Mouse (Mus musculus): ENCODE measurements at regions not wholly inside any gene's neighbourhood (a gene's known extent, or its start where the extent isn't known, plus 50 kb on each side); places are given as distances from the start of the nearest gene placed in this dataset.
A peak's percentile ranks its signal among the peaks of the same experiment; 100 is the strongest.

GRCm38 (mm10) chr17:45966736-45967135 lies 65.4 kb downstream of the Vegfa start:
- Histone ChIP-seq H3K4me3 (ENCODE audit: insufficient read depth, low read length) (no peak overlapping the region), H3K27ac (ENCODE audit: insufficient read depth, low read length) (no peak overlapping the region), H3K4me1 (ENCODE audit: control insufficient read depth, insufficient read depth, low read length) (no peaks in the 10 kb centered on the region)
- TF ChIP-seq CTCF (IDR thresholded peaks at IDR 0.05; ENCODE audit: extremely low read depth, insufficient read depth, low read length) (no peak), POLR2A (IDR thresholded peaks at IDR 0.05; ENCODE audit: extremely low read depth, insufficient read depth, low read length) (no peak)

- Histone ChIP-seq H3K4me3 (ENCODE audit: insufficient read depth, low read length) (no peak overlapping the region), H3K27ac (ENCODE audit: insufficient read depth, low read length) (no peak overlapping the region), H3K4me1 (ENCODE audit: control insufficient read depth, insufficient read depth, low read length) (no peaks in the 10 kb centered on the region)
- TF ChIP-seq POLR2A (IDR thresholded peaks at IDR 0.05; ENCODE audit: extremely low read depth, insufficient read depth, low read length) (no peak), CTCF (IDR thresholded peaks at IDR 0.05; ENCODE audit: extremely low read depth, insufficient read depth, low read length) (no peak)
Observed at GRCm38 (mm10) chr17:45964031-45964430, 68.1 kb downstream of the Vegfa start.

GRCm38 (mm10) chr17:45963332-45963731 lies 68.8 kb downstream of the Vegfa start:
- Histone ChIP-seq H3K4me1 (ENCODE audit: control insufficient read depth, insufficient read depth, low read length) (no peaks in the 10 kb centered on the region), H3K4me3 (ENCODE audit: insufficient read depth, low read length) (no peak overlapping the region), H3K27ac (ENCODE audit: insufficient read depth, low read length) (no peak overlapping the region)
- TF ChIP-seq POLR2A (IDR thresholded peaks at IDR 0.05; ENCODE audit: extremely low read depth, insufficient read depth, low read length) (no peak), CTCF (IDR thresholded peaks at IDR 0.05; ENCODE audit: extremely low read depth, insufficient read depth, low read length) (no peak)

- TF ChIP-seq CTCF (IDR thresholded peaks at IDR 0.05; ENCODE audit: extremely low read depth, insufficient read depth, low read length) = no peak
- TF ChIP-seq POLR2A (IDR thresholded peaks at IDR 0.05; ENCODE audit: extremely low read depth, insufficient read depth, low read length) = no peak
- no peaks in the 10 kb centered on the region for H3K4me1 ChIP-seq (ENCODE audit: control insufficient read depth, insufficient read depth, low read length)
- H3K4me3 ChIP-seq (ENCODE audit: insufficient read depth, low read length) = no peak overlapping the region
- H3K27ac ChIP-seq (ENCODE audit: insufficient read depth, low read length) = no peak overlapping the region
Observed at GRCm38 (mm10) chr17:45961626-45962319, 70.4 kb downstream of the Vegfa start.

- 0 out of 2 replicates have a peak, but pooled peaks have one; percentile 6 for TF ChIP-seq CTCF (IDR thresholded peaks at IDR 0.05; ENCODE audit: extremely low read depth, insufficient read depth, low read length)
- TF ChIP-seq POLR2A (IDR thresholded peaks at IDR 0.05; ENCODE audit: extremely low read depth, insufficient read depth, low read length) = no peak
- H3K4me3 ChIP-seq (ENCODE audit: insufficient read depth, low read length) = no peak overlapping the region
- H3K4me1 ChIP-seq (ENCODE audit: control insufficient read depth, insufficient read depth, low read length) = no peaks in the 10 kb centered on the region
- no peak overlapping the region for H3K27ac ChIP-seq (ENCODE audit: insufficient read depth, low read length)
Observed at GRCm38 (mm10) chr17:45958094-45958881, 73.9 kb downstream of the Vegfa start.

- TF ChIP-seq CTCF (IDR thresholded peaks at IDR 0.05; ENCODE audit: extremely low read depth, insufficient read depth, low read length) (no peak), POLR2A (IDR thresholded peaks at IDR 0.05; ENCODE audit: extremely low read depth, insufficient read depth, low read length) (no peak)
- Histone ChIP-seq H3K4me1 (ENCODE audit: control insufficient read depth, insufficient read depth, low read length) (no peaks in the 10 kb centered on the region), H3K27ac (ENCODE audit: insufficient read depth, low read length) (no peak overlapping the region), H3K4me3 (ENCODE audit: insufficient read depth, low read length) (no peak overlapping the region)
Observed at GRCm38 (mm10) chr17:45955481-45955880, 76.7 kb downstream of the Vegfa start.

- Histone ChIP-seq H3K4me3 (ENCODE audit: insufficient read depth, low read length) (no peak overlapping the region), H3K27ac (ENCODE audit: insufficient read depth, low read length) (no peak overlapping the region), H3K4me1 (ENCODE audit: control insufficient read depth, insufficient read depth, low read length) (no peaks in the 10 kb centered on the region)
- no peak for TF ChIP-seq CTCF (IDR thresholded peaks at IDR 0.05; ENCODE audit: extremely low read depth, insufficient read depth, low read length)
- no peak for TF ChIP-seq POLR2A (IDR thresholded peaks at IDR 0.05; ENCODE audit: extremely low read depth, insufficient read depth, low read length)
Observed at GRCm38 (mm10) chr17:45954824-45955223, 77.3 kb downstream of the Vegfa start.

- no peak overlapping the region for H3K4me3 ChIP-seq (ENCODE audit: insufficient read depth, low read length)
- H3K4me1 ChIP-seq (ENCODE audit: control insufficient read depth, insufficient read depth, low read length) = no peaks in the 10 kb centered on the region
- TF ChIP-seq POLR2A (IDR thresholded peaks at IDR 0.05; ENCODE audit: extremely low read depth, insufficient read depth, low read length) (no peak), CTCF (IDR thresholded peaks at IDR 0.05; ENCODE audit: extremely low read depth, insufficient read depth, low read length) (no peak)
- no peak overlapping the region for H3K27ac ChIP-seq (ENCODE audit: insufficient read depth, low read length)
Observed at GRCm38 (mm10) chr17:45953523-45953922, 78.6 kb downstream of the Vegfa start.

GRCm38 (mm10) chr17:45950533-45951164 lies 81.5 kb downstream of the Vegfa start:
- Histone ChIP-seq H3K4me3 (ENCODE audit: insufficient read depth, low read length) (no peak overlapping the region), H3K4me1 (ENCODE audit: control insufficient read depth, insufficient read depth, low read length) (no peaks in the 10 kb centered on the region), H3K27ac (ENCODE audit: insufficient read depth, low read length) (no peak overlapping the region)
- TF ChIP-seq CTCF (IDR thresholded peaks at IDR 0.05; ENCODE audit: extremely low read depth, insufficient read depth, low read length) = no peak
- no peak for TF ChIP-seq POLR2A (IDR thresholded peaks at IDR 0.05; ENCODE audit: extremely low read depth, insufficient read depth, low read length)
